Mouse (Mus musculus) MEL (cell line): ENCODE measurements around the gene Il12rb1. TPM values are rescaled to one million over a fixed set of nuclear protein-coding genes. Genes with fewer than 3 reads are reported as not detected.

ENCODE experiments used
- DNase-seq: peaks from one replicate; pipeline ENCODE4 v3.0.0; 2011; ENCODE audit warnings: low read depth, low spot score
- H3K27ac ChIP-seq: 2 replicates; pipeline ENCODE4 v1.5.1; 2012; ENCODE audit warnings: low read depth, mild to moderate bottlenecking, control low read depth, low read length, moderate library complexity; ENCODE audit not compliant: control insufficient read depth
- H3K27me3 ChIP-seq, 2 experiments: fragments of 150-350 bp in 1 of 2; sonication (generic) in 1 of 2; 2 replicates each; pipeline ENCODE4 v1.6.1; 2012; ENCODE audit warnings: low read length in 2 of 2, mild to moderate bottlenecking in 2 of 2, improper control_type of control experiment in 1 of 2, moderate library complexity in 1 of 2; ENCODE audit not compliant: insufficient read depth in 2 of 2, control insufficient read depth in 1 of 2
- H3K36me3 ChIP-seq, 2 experiments: 2 replicates each; pipeline ENCODE4 v1.6.1; 2012 to 2014; ENCODE audit warnings: low read length in 2 of 2, improper control_type of control experiment in 1 of 2, inconsistent platforms in 1 of 2, mild to moderate bottlenecking in 1 of 2; ENCODE audit not compliant: insufficient read depth in 2 of 2, control insufficient read depth in 1 of 2
- H3K4me1 ChIP-seq, 2 experiments: fragments of 150-350 bp in 1 of 2; sonication (generic) in 1 of 2; 2 replicates each; pipeline ENCODE4 v1.6.1; 2012; ENCODE audit warnings: low read length in 2 of 2, improper control_type of control experiment in 1 of 2, mild to moderate bottlenecking in 1 of 2; ENCODE audit not compliant: insufficient read depth in 2 of 2, control insufficient read depth in 1 of 2
- H3K4me3 ChIP-seq, 2 experiments: fragments of 150-350 bp in 1 of 2; sonication (generic) in 1 of 2; 2 replicates each; pipeline ENCODE4 v1.5.1; 2012; ENCODE audit warnings: low read depth in 2 of 2, low read length in 2 of 2, mild to moderate bottlenecking in 2 of 2, moderate library complexity in 2 of 2, control low read depth in 1 of 2, improper control_type of control experiment in 1 of 2; ENCODE audit not compliant: control insufficient read depth in 1 of 2, insufficient read depth in 1 of 2
- H3K79me2 ChIP-seq: 2 replicates; pipeline ENCODE4 v1.6.1; 2012; ENCODE audit warnings: mild to moderate bottlenecking, low read length, moderate library complexity; ENCODE audit not compliant: control insufficient read depth, poor library complexity, insufficient read depth
- H3K9ac ChIP-seq: 2 replicates; pipeline ENCODE4 v1.6.1; 2012; ENCODE audit warnings: low read depth, mild to moderate bottlenecking, control low read depth, low read length, moderate library complexity; ENCODE audit not compliant: control insufficient read depth, poor library complexity, severe bottlenecking
- H3K9me3 ChIP-seq: fragments of 150-350 bp; sonication (generic); replicated peaks from 2 replicates; pipeline ENCODE4 v1.6.1; 2012; ENCODE audit warnings: mild to moderate bottlenecking, low read length, improper control_type of control experiment, moderate library complexity; ENCODE audit not compliant: insufficient read depth
- CHD1 ChIP-seq: IDR thresholded peaks from 2 replicates; pipeline ENCODE4 v1.6.1; 2012; ENCODE audit warnings: low read depth, mild to moderate bottlenecking, inconsistent platforms, low read length, improper control_type of control experiment
- CTCF ChIP-seq, 3 experiments: IDR thresholded peaks in 2 of 3; conservative IDR thresholded peaks in 1 of 3; 2 replicates each; pipeline ENCODE4 v1.5.1; 2011 to 2012; ENCODE audit warnings: low read length in 3 of 3, low read depth in 2 of 3, mild to moderate bottlenecking in 2 of 3, improper control_type of control experiment in 1 of 3, inconsistent platforms in 1 of 3, mixed read lengths in 1 of 3, moderate library complexity in 1 of 3; ENCODE audit not compliant: control insufficient read depth in 1 of 3, insufficient read depth in 1 of 3, poor library complexity in 1 of 3, severe bottlenecking in 1 of 3
- E2F4 ChIP-seq: IDR thresholded peaks from 2 replicates; pipeline ENCODE4 v1.6.1; 2011; ENCODE audit warnings: low read depth, low read length, improper control_type of control experiment, borderline replicate concordance
- ETS1 ChIP-seq: IDR thresholded peaks from 2 replicates; pipeline ENCODE4 v1.6.1; 2012; ENCODE audit warnings: low read depth, mild to moderate bottlenecking, inconsistent platforms, low read length, improper control_type of control experiment, moderate library complexity
- GATA1 ChIP-seq: IDR thresholded peaks from 2 replicates; pipeline ENCODE4 v1.6.1; 2011; ENCODE audit warnings: low read depth, low read length, improper control_type of control experiment
- MAFK ChIP-seq: IDR thresholded peaks from 2 replicates; pipeline ENCODE4 v1.6.1; 2011; ENCODE audit warnings: low read depth, mild to moderate bottlenecking, low read length, improper control_type of control experiment, borderline replicate concordance
- MAX ChIP-seq: IDR thresholded peaks from 2 replicates; pipeline ENCODE4 v1.6.1; 2011; ENCODE audit warnings: low read length, improper control_type of control experiment
- MXI1 ChIP-seq: IDR thresholded peaks from 2 replicates; pipeline ENCODE4 v1.6.1; 2011; ENCODE audit warnings: mild to moderate bottlenecking, low read depth, low read length, improper control_type of control experiment
- MYB ChIP-seq: IDR thresholded peaks from 2 replicates; pipeline ENCODE4 v1.6.1; 2011; ENCODE audit warnings: mild to moderate bottlenecking, low read depth, low read length, improper control_type of control experiment
- MYC ChIP-seq: IDR thresholded peaks from 2 replicates; pipeline ENCODE4 v1.6.1; 2011; ENCODE audit warnings: low read depth, mild to moderate bottlenecking, low read length, improper control_type of control experiment, moderate library complexity
- NELFE ChIP-seq: IDR thresholded peaks from 2 replicates; pipeline ENCODE4 v1.6.1; 2011; ENCODE audit warnings: low read depth, low read length, improper control_type of control experiment
- POLR2AphosphoS5 ChIP-seq: IDR thresholded peaks from 2 replicates; pipeline ENCODE4 v1.6.1; 2012; ENCODE audit warnings: low read depth, borderline replicate concordance, mild to moderate bottlenecking, inconsistent platforms, low read length, moderate library complexity, mixed read lengths
- RAD21 ChIP-seq: IDR thresholded peaks from 2 replicates; pipeline ENCODE4 v1.6.1; 2011; ENCODE audit warnings: mild to moderate bottlenecking, low read depth, low read length, improper control_type of control experiment
- SIN3A ChIP-seq: IDR thresholded peaks from 2 replicates; pipeline ENCODE4 v1.6.1; 2012; ENCODE audit warnings: low read length, improper control_type of control experiment, inconsistent platforms
- SMC3 ChIP-seq: IDR thresholded peaks from 2 replicates; pipeline ENCODE4 v1.6.1; 2011; ENCODE audit warnings: low read depth, low read length, improper control_type of control experiment
- TAL1 ChIP-seq: IDR thresholded peaks from 2 replicates; pipeline ENCODE4 v1.6.1; 2012; ENCODE audit warnings: mild to moderate bottlenecking, inconsistent platforms, low read length, moderate library complexity, mixed read lengths
- TCF12 ChIP-seq: IDR thresholded peaks from 2 replicates; pipeline ENCODE4 v1.6.1; 2014; ENCODE audit warnings: low read depth, mild to moderate bottlenecking, inconsistent platforms, low read length, improper control_type of control experiment, moderate library complexity
- USF1 ChIP-seq: IDR thresholded peaks from 2 replicates; pipeline ENCODE4 v1.6.1; 2014; ENCODE audit warnings: low read depth, mild to moderate bottlenecking, inconsistent platforms, low read length, improper control_type of control experiment, moderate library complexity
- ZC3H11A ChIP-seq: IDR thresholded peaks from 2 replicates; pipeline ENCODE4 v1.6.1; 2012; ENCODE audit warnings: low read depth, mild to moderate bottlenecking, inconsistent platforms, low read length, improper control_type of control experiment
- ZMIZ1 ChIP-seq: IDR thresholded peaks from 2 replicates; pipeline ENCODE4 v1.6.1; 2012; ENCODE audit warnings: low read depth, mild to moderate bottlenecking, inconsistent platforms, low read length, improper control_type of control experiment, moderate library complexity
- polyA plus RNA-seq, 2 experiments: library from polyadenylated mRNA; stranded (reverse) in 1 of 2; unstranded in 1 of 2; fragments of >175 nt in 1 of 2; fragments of >200 nt in 1 of 2; gene quantifications; 2 replicates each; pipeline versions ENCODE4 v1.2.1 to v1.2.4; 2012; ENCODE audit warnings: low replicate concordance in 2 of 2, low read depth in 1 of 2; ENCODE audit not compliant: insufficient read length in 2 of 2, insufficient read depth in 1 of 2, missing spikeins in 1 of 2
- total RNA-seq: library from RNA; depleted of rRNA; stranded (reverse); fragments of 300-350 nt; gene quantifications from 2 replicates; pipeline ENCODE4 v1.2.3, GENCODE M21; 2012

Gene Il12rb1
- total and polyA plus RNA-seq, 3 experiments: 1.2 to 2.2 TPM; not detected in 1

GRCm38 (mm10) chr8:70843214-70843773 lies 35.0 kb downstream of the Il12rb1 start:
- H3K79me2 ChIP-seq: no peaks in the 10 kb centered on the region; the same call in 1 of the 2 replicates
- TF ChIP-seq TCF12 (peak; percentile 10; the same call in 1 of the 2 replicates), MYB (no peak), GATA1 (peak; percentile 39; the same call in 1 of the 2 replicates), TAL1 (peak; percentile 38)
- TF ChIP-seq, all 39 proteins: peak for 3
- Histone ChIP-seq H3K36me3 (peaks cover 0 to 11% of the 10 kb centered on the region in 2 experiments; a peak in 2 of 4 replicates), H3K4me3 (no peak overlapping the region), H3K27ac (no peak overlapping the region), H3K9ac (no peak overlapping the region), H3K9me3 (no peaks in the 10 kb centered on the region), H3K4me1 (peaks cover 0 to 7% of the 10 kb centered on the region in 2 experiments; a peak in 1 of 4 replicates), H3K27me3 (no peaks in the 10 kb centered on the region)
- DNase-seq: peak; percentile 29

- Histone ChIP-seq H3K9ac (no peak overlapping the region), H3K79me2 (no peaks in the 10 kb centered on the region; the same call in 1 of the 2 replicates), H3K27me3 (no peaks in the 10 kb centered on the region), H3K36me3 (peaks cover 0 to 11% of the 10 kb centered on the region in 2 experiments; a peak in 2 of 4 replicates), H3K9me3 (no peaks in the 10 kb centered on the region), H3K4me3 (no peak overlapping the region), H3K27ac (no peak overlapping the region), H3K4me1 (peaks cover 0 to 7% of the 10 kb centered on the region in 2 experiments; a peak in 1 of 4 replicates)
- DNase-seq: no peak
- TF ChIP-seq MAFK (no peak), SIN3A (no peak), E2F4 (no peak)
These were observed 35.7 kb downstream of the Il12rb1 start for GRCm38 (mm10) chr8:70843941-70844340.

- peaks cover 0 to 7% of the 10 kb centered on the region in 2 experiments; a peak in 1 of 4 replicates for H3K4me1 ChIP-seq
- H3K79me2 ChIP-seq: no peaks in the 10 kb centered on the region; the same call in 1 of the 2 replicates
- H3K9ac ChIP-seq: no peak overlapping the region
- H3K27ac ChIP-seq: no peak overlapping the region
- DNase-seq: peak; percentile 88
- no peaks in the 10 kb centered on the region for H3K27me3 ChIP-seq
- no peak for TF ChIP-seq SIN3A
- TF ChIP-seq SMC3: peak; percentile 93
- TF ChIP-seq NELFE: no peak
- no peak for TF ChIP-seq ZMIZ1
- no peak for TF ChIP-seq CHD1
- TF ChIP-seq MYC: no peak
- no peak for TF ChIP-seq MXI1
- no peak for TF ChIP-seq E2F4
- no peak for TF ChIP-seq ETS1
- no peak for TF ChIP-seq MAX
- peak; percentile 88 to 100 (median 96) for TF ChIP-seq CTCF (IDR thresholded peaks at IDR 0.05 in 2 of 3, conservative IDR thresholded peaks at IDR 0.05 in 1 of 3; ENCODE audit: control insufficient read depth in 1 of 3, insufficient read depth in 1 of 3, low read depth in 2 of 3, low read length in 3 of 3, poor library complexity in 1 of 3, severe bottlenecking in 1 of 3)
- peak; percentile 79 for TF ChIP-seq RAD21
- TF ChIP-seq ZC3H11A: peak; percentile 74
- no peak for TF ChIP-seq POLR2AphosphoS5
- TF ChIP-seq USF1: no peak
- H3K36me3 ChIP-seq: peaks cover 0 to 11% of the 10 kb centered on the region in 2 experiments; a peak in 2 of 4 replicates
- no peak overlapping the region for H3K4me3 ChIP-seq
- H3K9me3 ChIP-seq: no peaks in the 10 kb centered on the region
These were observed 36.3 kb downstream of the Il12rb1 start for GRCm38 (mm10) chr8:70844523-70844922.
